Mouse (Mus musculus) limb, embryonic 11.5 days (tissue): ENCODE data around the gene Ubox5. TPM values are rescaled to one million over a fixed set of nuclear protein-coding genes. Genes with fewer than 3 reads are reported as not detected.

Experiments
- ATAC-seq: fragments of 200-750 bp; cut with Nextera tagmentation; 2 replicates; pipeline ENCODE4 v1.8.0; 2017; ENCODE audit warnings: low read depth; ENCODE audit not compliant: insufficient number of reproducible peaks, low FRiP score, low TSS enrichment
- DNase-seq: peaks from one replicate; pipeline ENCODE4 v3.0.0-alpha.2; 2015; ENCODE audit warnings: low spot score
- H3K27ac ChIP-seq: fragments of 300-500 bp; sonication (generic); replicated peaks from 2 replicates; pipeline ENCODE4 v1.5.1; 2014; ENCODE audit warnings: low read depth, mild to moderate bottlenecking, low read length
- H3K27me3 ChIP-seq: fragments of 300-500 bp; sonication (generic); 2 replicates; pipeline ENCODE4 v1.6.1; 2014; ENCODE audit warnings: mild to moderate bottlenecking, low read length, mixed read lengths; ENCODE audit not compliant: control insufficient read depth, insufficient read depth
- H3K36me3 ChIP-seq: fragments of 300-500 bp; sonication (generic); 2 replicates; pipeline ENCODE4 v1.6.1; 2014; ENCODE audit warnings: mild to moderate bottlenecking, low read length, moderate library complexity, mixed read lengths; ENCODE audit not compliant: control insufficient read depth, insufficient read depth
- H3K4me1 ChIP-seq: fragments of 300-500 bp; sonication (generic); 2 replicates; pipeline ENCODE4 v1.6.1; 2014; ENCODE audit warnings: low read length, mixed read lengths; ENCODE audit not compliant: control insufficient read depth, insufficient read depth
- H3K4me2 ChIP-seq: fragments of 300-500 bp; sonication (generic); 2 replicates; pipeline ENCODE4 v1.6.1; 2014; ENCODE audit warnings: low read depth, mild to moderate bottlenecking, moderate library complexity; ENCODE audit not compliant: severe bottlenecking
- H3K4me3 ChIP-seq: fragments of 300-500 bp; sonication (generic); 2 replicates; pipeline ENCODE4 v1.5.1; 2014; ENCODE audit warnings: low read depth, low read length
- H3K9ac ChIP-seq: fragments of 300-500 bp; sonication (generic); 2 replicates; pipeline ENCODE4 v1.6.1; 2014; ENCODE audit warnings: mild to moderate bottlenecking, low read length
- H3K9me3 ChIP-seq: fragments of 300-500 bp; sonication (generic); 2 replicates; pipeline ENCODE4 v1.6.1; 2016; ENCODE audit warnings: low read length; ENCODE audit not compliant: control insufficient read depth
- WGBS: fragments of 180-500 bp; shearing (Covaris S2); extraction: QIAGEN DNeasy Blood & Tissue Kit; methylation state at CpG from one replicate; pipeline ENCODE4 v1.1.7; 2014; 5-methylcytosine and 5-hydroxymethylcytosine counted together
- polyA plus RNA-seq: library from polyadenylated mRNA; unstranded; fragments of >200 nt; fragmentation: Nextera tagmentation; extraction: Ambion mirVana; gene quantifications from 2 replicates; pipeline ENCODE4 v1.2.1, GENCODE M21; 2014

The Ubox5 gene
- polyA plus RNA-seq: 16.6 and 21.1 TPM in 2 replicates

DNA sequence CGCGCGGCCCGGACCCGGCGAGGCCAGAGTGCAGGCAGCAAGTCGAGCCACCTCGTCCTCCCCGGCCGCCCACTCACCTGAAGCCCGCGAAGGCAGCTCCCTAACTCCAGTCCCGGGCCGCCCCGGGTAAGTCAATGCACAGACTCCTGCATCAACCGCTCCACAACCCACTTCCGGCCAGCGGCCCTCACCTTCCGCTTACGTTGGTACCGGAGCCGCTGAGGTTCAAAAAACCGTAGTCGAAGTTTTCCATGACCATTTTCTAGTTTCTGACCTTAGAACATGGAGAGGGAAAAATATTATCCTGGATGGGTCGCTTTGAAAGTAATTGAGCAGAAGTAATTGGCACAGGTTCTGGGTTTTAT is at the start of gene Ubox5, which contains the start of gene Fastkd5:
TSS of gene Ubox5 (minus strand) at position 200 of the 365 bp plus-strand sequence.
TSS of gene Fastkd5 (minus strand) at position 189 of the 365 bp plus-strand sequence.
- WGBS: under 1% methylated on average over 25 of the region's 25 CpGs
- Histone ChIP-seq H3K36me3 (peaks cover 10% of the 10 kb centered on the region; the same call in 1 of the 2 replicates), H3K27me3 (peaks cover 8% of the 10 kb centered on the region), H3K4me3 (peak within 1 kb of the TSS; percentile 92), H3K4me2 (peak within 1 kb of the TSS; percentile 85), H3K4me1 (peaks cover 11% of the 10 kb centered on the region), H3K9ac (peak within 1 kb of the TSS; percentile 86), H3K27ac (peak within 1 kb of the TSS; percentile 49), H3K9me3 (no peaks in the 10 kb centered on the region)
- DNase-seq (peak; percentile 92), ATAC-seq (peak; percentile 69; the same call in 1 of the 2 replicates)

- H3K27me3 ChIP-seq: no peaks in the 10 kb centered on the region
- WGBS: 93% methylated on average over 12 of the region's 12 CpGs
Measured at GRCm38 (mm10) chr2:130679154-130679553, 49.3 kb upstream of the Ubox5 start.

GRCm38 (mm10) chr2:130677211-130677610 is 47.4 kb upstream of the Ubox5 start:
- no peaks in the 10 kb centered on the region for H3K27me3 ChIP-seq
- ATAC-seq (no peak), DNase-seq (no peak)
- H3K4me3 ChIP-seq: no peak overlapping the region
- H3K9ac ChIP-seq: no peak overlapping the region
- H3K36me3 ChIP-seq: peaks cover 39% of the 10 kb centered on the region
- WGBS: 83% methylated on average over 10 of the region's 10 CpGs
- H3K4me2 ChIP-seq: no peak overlapping the region
- no peaks in the 10 kb centered on the region for H3K9me3 ChIP-seq
- H3K27ac ChIP-seq: no peak overlapping the region
- no peaks in the 10 kb centered on the region for H3K4me1 ChIP-seq

More at GRCm38 (mm10) chr2:130679154-130679553, 49.3 kb upstream of the Ubox5 start:
- Histone ChIP-seq H3K36me3 (peaks cover 39% of the 10 kb centered on the region), H3K4me3 (no peak overlapping the region), H3K9ac (no peak overlapping the region), H3K27ac (no peak overlapping the region), H3K4me2 (no peak overlapping the region), H3K4me1 (no peaks in the 10 kb centered on the region), H3K9me3 (no peaks in the 10 kb centered on the region)
- no peak for ATAC-seq
- no peak for DNase-seq

DNA sequence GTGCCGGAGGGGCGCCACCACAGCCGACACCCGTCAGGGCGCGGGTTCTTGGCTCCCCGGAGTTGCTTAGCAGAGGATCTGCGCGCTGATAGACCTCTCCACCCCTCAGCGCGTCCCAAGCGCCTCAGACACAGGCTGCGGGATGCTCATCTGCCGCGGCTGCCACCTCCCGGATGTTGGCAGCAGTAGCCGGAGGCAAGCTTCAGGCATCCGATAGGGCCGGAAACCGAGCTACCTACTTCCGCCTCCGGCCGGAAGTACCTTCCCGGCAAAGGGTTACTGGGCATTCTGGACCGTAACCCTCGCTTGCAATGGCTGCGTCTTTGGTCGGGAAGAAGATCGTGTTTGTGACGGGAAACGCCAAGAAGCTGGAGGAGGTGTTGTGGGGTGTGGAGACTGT is 37.7 kb upstream of the Ubox5 start, which contains the start of gene Itpa:
TSS of gene Itpa (plus strand) at position 52 of the 400 bp plus-strand sequence.
- Histone ChIP-seq H3K36me3 (no peaks in the 10 kb centered on the region), H3K9me3 (no peaks in the 10 kb centered on the region), H3K4me1 (peaks cover 15% of the 10 kb centered on the region; the same call in 1 of the 2 replicates), H3K4me3 (peak within 1 kb of the TSS; percentile 72), H3K9ac (peak within 1 kb of the TSS; percentile 80), H3K27me3 (no peaks in the 10 kb centered on the region), H3K27ac (0 out of 2 replicates have a peak within 1 kb of the TSS, but pooled peaks have one; percentile 3), H3K4me2 (peak within 1 kb of the TSS; percentile 82)
- DNase-seq: peak; percentile 88
- peak; percentile 48; the same call in 1 of the 2 replicates for ATAC-seq
- WGBS: 1% methylated on average over 31 of the region's 31 CpGs

GRCm38 (mm10) chr2:130664102-130664701 is 34.4 kb upstream of the Ubox5 start, which contains the start of gene Ddrgk1:
TSS of gene Ddrgk1 (minus strand) at chr2:130664659.
- H3K27ac ChIP-seq: peak within 1 kb of the TSS; percentile 95
- peak within 1 kb of the TSS; percentile 90 for H3K9ac ChIP-seq
- no peaks in the 10 kb centered on the region for H3K9me3 ChIP-seq
- DNase-seq (peak; percentile 91), ATAC-seq (peak; percentile 94)
- no peaks in the 10 kb centered on the region for H3K27me3 ChIP-seq
- WGBS: under 1% methylated on average over 40 of the region's 40 CpGs
- peak within 1 kb of the TSS; percentile 55 for H3K4me3 ChIP-seq
- peak within 1 kb of the TSS; percentile 71 for H3K4me2 ChIP-seq
- H3K36me3 ChIP-seq: no peaks in the 10 kb centered on the region; the same call in 1 of the 2 replicates
- H3K4me1 ChIP-seq: peaks cover 15% of the 10 kb centered on the region; the same call in 1 of the 2 replicates

- DNase-seq (no peak), ATAC-seq (no peak)
- Histone ChIP-seq H3K27me3 (no peaks in the 10 kb centered on the region), H3K9ac (peak overlapping the region; percentile 90; the same call in 1 of the 2 replicates), H3K4me1 (peaks cover 13% of the 10 kb centered on the region; the same call in 1 of the 2 replicates), H3K36me3 (no peaks in the 10 kb centered on the region; the same call in 1 of the 2 replicates), H3K27ac (no peak overlapping the region), H3K4me2 (peak overlapping the region; percentile 71), H3K4me3 (no peak overlapping the region; the same call in 1 of the 2 replicates), H3K9me3 (no peaks in the 10 kb centered on the region)
- WGBS: 94% methylated on average over 11 of the region's 11 CpGs
Measured at GRCm38 (mm10) chr2:130663342-130663741, 33.5 kb upstream of the Ubox5 start.

DNA sequence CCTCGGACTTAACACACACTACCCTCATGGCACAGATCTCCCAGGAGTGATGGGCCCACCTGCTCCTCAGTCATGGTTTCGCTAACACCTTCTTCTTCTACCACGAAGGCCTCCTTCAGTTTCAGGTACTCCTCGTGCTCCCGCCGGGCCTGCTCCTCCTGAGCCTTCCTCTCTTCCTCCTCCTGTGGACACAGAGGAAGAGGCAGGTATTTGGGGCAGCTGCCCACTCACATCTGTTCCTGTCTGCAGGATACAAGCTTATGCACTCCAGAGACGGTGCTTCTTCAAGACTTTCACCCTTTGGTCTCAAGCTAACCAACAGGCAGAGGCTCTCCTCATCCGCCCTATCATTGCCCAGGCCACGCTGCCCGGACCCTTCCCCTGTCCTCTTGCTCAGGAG is 28.7 kb upstream of the Ubox5 start:
- H3K4me3 ChIP-seq: no peak overlapping the region
- no peaks in the 10 kb centered on the region for H3K9me3 ChIP-seq
- no peak overlapping the region for H3K9ac ChIP-seq
- 95% methylated on average over 10 of the region's 10 CpGs for WGBS
- no peak overlapping the region for H3K4me2 ChIP-seq
- H3K36me3 ChIP-seq: peaks cover 14% of the 10 kb centered on the region; the same call in 1 of the 2 replicates
- no peaks in the 10 kb centered on the region for H3K27me3 ChIP-seq
- ATAC-seq (no peak), DNase-seq (no peak)
- peaks cover 4% of the 10 kb centered on the region; the same call in 1 of the 2 replicates for H3K4me1 ChIP-seq
- H3K27ac ChIP-seq: no peak overlapping the region

DNA sequence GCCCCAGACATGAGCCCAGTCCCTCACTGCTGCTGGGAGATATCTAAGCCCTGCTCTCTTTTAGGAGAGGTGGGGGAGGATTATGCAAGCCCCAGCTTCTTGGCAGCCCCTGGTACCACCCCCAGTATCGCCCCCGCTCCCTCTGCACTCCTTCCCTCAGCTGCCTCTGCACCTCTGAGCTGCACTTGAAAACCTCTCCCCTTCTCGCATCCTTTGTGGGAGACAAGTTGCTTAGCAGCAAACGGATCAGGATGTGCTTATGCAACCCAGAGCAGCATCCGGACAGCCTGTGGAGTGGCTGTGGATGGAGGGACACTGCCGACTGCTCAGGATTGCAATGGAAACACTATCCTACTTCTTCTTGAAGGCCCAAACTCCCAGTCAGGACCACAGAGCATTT is 27.7 kb upstream of the Ubox5 start:
- DNase-seq: no peak
- WGBS: 86% methylated on average over 6 of the region's 6 CpGs
- H3K4me1 ChIP-seq: no peaks in the 10 kb centered on the region
- no peak overlapping the region for H3K4me2 ChIP-seq
- peaks cover 14% of the 10 kb centered on the region; the same call in 1 of the 2 replicates for H3K36me3 ChIP-seq
- H3K9ac ChIP-seq: no peak overlapping the region
- no peaks in the 10 kb centered on the region for H3K9me3 ChIP-seq
- no peaks in the 10 kb centered on the region for H3K27me3 ChIP-seq
- no peak for ATAC-seq
- H3K4me3 ChIP-seq: no peak overlapping the region
- H3K27ac ChIP-seq: no peak overlapping the region
